Mouse (Mus musculus) retina, embryonic 14.5 days (tissue): ENCODE measurements around the gene Wdr38.

Experiments
- DNase-seq: peaks from one replicate; pipeline ENCODE4 v3.0.0-alpha.2; 2015; ENCODE audit warnings: low spot score

Gene Wdr38

GRCm38 (mm10) chr2:38997386-38998374, at the start of gene Wdr38:
Gene Wdr38, plus strand, starts transcription at chr2:38997476.
- DNase-seq: peak; percentile 94

- no peak for DNase-seq
Observed at GRCm38 (mm10) chr2:38947566-38947965, 49.7 kb upstream of the Wdr38 start.

- DNase-seq: no peak
Observed at GRCm38 (mm10) chr2:38950281-38950719, 47.0 kb upstream of the Wdr38 start.

GRCm38 (mm10) chr2:38953152-38953883, 44.0 kb upstream of the Wdr38 start:
- no peak for DNase-seq

- DNase-seq: no peak
Observed at GRCm38 (mm10) chr2:38956062-38956461, 41.2 kb upstream of the Wdr38 start.

- DNase-seq: no peak
Observed at GRCm38 (mm10) chr2:38957671-38958223, 39.5 kb upstream of the Wdr38 start.

GRCm38 (mm10) chr2:38964198-38964597, 33.1 kb upstream of the Wdr38 start:
- peak; percentile 23 for DNase-seq

- no peak for DNase-seq
Observed at GRCm38 (mm10) chr2:38969650-38970049, 27.6 kb upstream of the Wdr38 start.

GRCm38 (mm10) chr2:38970057-38970456, 27.2 kb upstream of the Wdr38 start:
- no peak for DNase-seq

GRCm38 (mm10) chr2:38973223-38973622, 24.1 kb upstream of the Wdr38 start:
- DNase-seq: no peak

- no peak for DNase-seq
Observed at GRCm38 (mm10) chr2:38973701-38974100, 23.6 kb upstream of the Wdr38 start.

GRCm38 (mm10) chr2:38974171-38974570, 23.1 kb upstream of the Wdr38 start:
- no peak for DNase-seq

GRCm38 (mm10) chr2:38975181-38975580, 22.1 kb upstream of the Wdr38 start:
- no peak for DNase-seq

- DNase-seq: no peak
Observed at GRCm38 (mm10) chr2:38975941-38976805, 21.1 kb upstream of the Wdr38 start.

- no peak for DNase-seq
Observed at GRCm38 (mm10) chr2:38977837-38978236, 19.4 kb upstream of the Wdr38 start.

GRCm38 (mm10) chr2:38983456-38983855, 13.8 kb upstream of the Wdr38 start:
- no peak for DNase-seq

GRCm38 (mm10) chr2:38986580-38986979, 10.7 kb upstream of the Wdr38 start:
- DNase-seq: no peak

GRCm38 (mm10) chr2:38987371-38987770, 9.9 kb upstream of the Wdr38 start:
- DNase-seq: no peak

- DNase-seq: no peak
Observed at GRCm38 (mm10) chr2:38987803-38988510, 9.3 kb upstream of the Wdr38 start.

- no peak for DNase-seq
Observed at GRCm38 (mm10) chr2:38988929-38989328, 8.3 kb upstream of the Wdr38 start.

- DNase-seq: no peak
Observed at GRCm38 (mm10) chr2:38992004-38992403, 5.3 kb upstream of the Wdr38 start.
